30 mouse cellular contexts compared by ENCODE assay signal in genomic region chr11:16526467-16526866, GRCm38 (mm10). TPM values are rescaled to one million over a fixed set of nuclear protein-coding genes. Genes with fewer than 3 reads are reported as not detected.
DNase-seq lines count a peak whose midpoint lies in the region; TF ChIP-seq lines count a peak whose summit lies in the region.
"Had no signal": no experiment of that assay in that cellular context is flagged by ENCODE, and none has a peak within 500 bp of the region (broad histone marks: within the 10 kb centered on the region; RNA-seq: fewer than 3 reads in every experiment).

No protein-coding gene starts in this region.

- peaks cover 26% of the 10 kb centered on the region for H3K4me1 ChIP-seq in embryonic fibroblast, embryonic 13.5 days (ENCODE audit: control insufficient read depth, insufficient read depth, low read length)
- H3K4me1 ChIP-seq: forebrain, embryonic 12.5 days; hindbrain, embryonic 13.5 days; midbrain, embryonic 13.5 days; stomach, embryonic 15.5 days had no signal

- H3K4me3 ChIP-seq in gastrocnemius, adult 2 months = no peak overlapping the region
- no peak overlapping the region for H3K4me3 ChIP-seq in embryonic fibroblast, embryonic 13.5 days (ENCODE audit: insufficient read depth, low read length)
- H3K4me3 ChIP-seq: embryonic facial prominence, embryonic 12.5 days; erythroblast, embryonic 14.5 days; forebrain, embryonic 12.5 days; hindbrain, embryonic 13.5 days; midbrain, embryonic 13.5 days; stomach, embryonic 15.5 days had no signal

- H3K27ac ChIP-seq in gastrocnemius, adult 2 months = peak overlapping the region; percentile 71
- H3K27ac ChIP-seq in embryonic fibroblast, embryonic 13.5 days (ENCODE audit: insufficient read depth, low read length) = peak overlapping the region; percentile 76
- H3K27ac ChIP-seq: embryonic facial prominence, embryonic 12.5 days; forebrain, embryonic 12.5 days; hindbrain, embryonic 13.5 days; liver, embryonic 14.5 days; macrophage; midbrain, embryonic 13.5 days; stomach, embryonic 15.5 days had no signal

- TF ChIP-seq POLR2A in embryonic fibroblast, embryonic 13.5 days (IDR thresholded peaks at IDR 0.05; ENCODE audit: low read depth, low read length) = no peak

- TF ChIP-seq CTCF in gastrocnemius, adult 2 months (IDR thresholded peaks at IDR 0.05) = no peak
- TF ChIP-seq CTCF in embryonic fibroblast, embryonic 13.5 days (IDR thresholded peaks at IDR 0.05; ENCODE audit: borderline replicate concordance, insufficient read depth, low read length) = no peak

- intact Hi-C loops in gastrocnemius, adult 2 months (cut with DNase I) = loop anchor here (5.0 kb wide), 2 partner anchors 61 to 226 kb away; partner anchors contain the start of gene Egfr
- intact Hi-C loops in gastrocnemius, postnatal 14 days (cut with DNase I; ENCODE audit: low total_unique reads) = no loop called here

- no peak for DNase-seq in gastrocnemius, adult 2 months
- no peak for DNase-seq in gastrocnemius, postnatal 14 days
- DNase-seq in Muller cell, postnatal 12 days (ENCODE audit: inconsistent ontology term) = peak; percentile 89
- no peak for DNase-seq in right cerebral cortex, adult 2 months (ENCODE audit: low spot score in 2 of 2)
- DNase-seq in layer of hippocampus, adult 11-12 months (ENCODE audit: low spot score) = no peak
- no peak for DNase-seq in kidney, adult 18-20 months
- DNase-seq: B cell, adult 2 months; cerebellum, adult 11 months; cerebellum, adult 9-10 months; cerebellum, postnatal 36 days; forebrain, postnatal 0 days; gastrocnemius, postnatal 10 days; heart, postnatal 4 days; kidney, adult 9 months; kidney, postnatal 10 days; layer of hippocampus, adult 9-11 months; liver; lung, adult 2 months; lung, postnatal 10 days; right cerebral cortex, postnatal 14 days; thymus, postnatal 14 days had no signal

RNA-seq across cellular contexts. Expression of gene Sec61g, which starts 18.2 kb away (rescaled TPM):
- total RNA-seq in gastrocnemius, adult 2 months (2021) = 1 to 10 TPM; 2.3 to 3.5 TPM
- total RNA-seq in gastrocnemius, postnatal 14 days (2021) = 1 to 10 TPM; 2.2 to 2.3 TPM
- polyA plus RNA-seq in embryonic fibroblast, embryonic 13.5 days (2011; ENCODE audit: insufficient read length, low read depth, missing spikeins) = 20.3 and 21.7 TPM in 2 replicates
